Mouse (Mus musculus) lung, postnatal 0 days (tissue): ENCODE measurements at regions not wholly inside any gene's neighbourhood (a gene's known extent, or its start where the extent isn't known, plus 50 kb on each side); places are given as distances from the start of the nearest gene placed in this dataset.

Experiments
- CTCF ChIP-seq: IDR thresholded peaks from 2 replicates; pipeline ENCODE4 v1.5.1; 2016; ENCODE audit warnings: antibody characterized with exemption, mild to moderate bottlenecking
- EP300 ChIP-seq: IDR thresholded peaks from 2 replicates; pipeline ENCODE4 v1.6.1; 2016; ENCODE audit warnings: antibody characterized with exemption, mild to moderate bottlenecking, control low read depth

GRCm38 (mm10) chr16:24130646-24131045 lies 142.0 kb upstream of the Bcl6 start:
- TF ChIP-seq EP300 = no peak
- TF ChIP-seq CTCF = no peak
